Mouse (Mus musculus) bone marrow, adult 2 months (tissue): Measurements from ENCODE around the gene Dcbld1. TPM values are rescaled to one million over a fixed set of nuclear protein-coding genes. Genes with fewer than 3 reads are reported as not detected.
"Not testable (repeated sequence)": the region's sequence is repeated elsewhere in the genome, so short reads cannot be mapped to it uniquely, and the experiment has no call there.

Experiments
- H3K27ac ChIP-seq: fragments of 200-500 bp; 2 replicates; pipeline ENCODE4 v1.5.1; 2012; ENCODE audit warnings: low read depth, mild to moderate bottlenecking, control low read depth, inconsistent platforms, low read length; ENCODE audit not compliant: control insufficient read depth, poor library complexity, insufficient read depth
- H3K4me1 ChIP-seq: fragments of 200-500 bp; 2 replicates; pipeline ENCODE4 v1.6.1; 2011; ENCODE audit warnings: low read length; ENCODE audit not compliant: control insufficient read depth, insufficient read depth
- H3K4me3 ChIP-seq: fragments of 200-500 bp; replicated peaks from 2 replicates; pipeline ENCODE3; 2011; ENCODE audit warnings: mild to moderate bottlenecking, low read depth, low read length, control low read depth; ENCODE audit not compliant: control insufficient read depth
- CTCF ChIP-seq: fragments of 200-500 bp; IDR thresholded peaks from 2 replicates; pipeline ENCODE4 v1.5.1; 2011; ENCODE audit warnings: low read length, control low read depth; ENCODE audit not compliant: control insufficient read depth, insufficient read depth
- POLR2A ChIP-seq: fragments of 200-500 bp; IDR thresholded peaks from 2 replicates; pipeline ENCODE4 v1.6.1; 2011; ENCODE audit warnings: low read depth, mild to moderate bottlenecking, control low read depth, low read length, borderline replicate concordance; ENCODE audit not compliant: control insufficient read depth
- WGBS: fragments of 180-500 bp; shearing (Covaris S2); methylation state at CpG from one replicate; pipeline ENCODE4 v1.1.7; 2018; 5-methylcytosine and 5-hydroxymethylcytosine counted together
- polyA plus RNA-seq: library from polyadenylated mRNA; stranded (reverse); fragments of >200 nt; gene quantifications from 2 replicates; pipeline ENCODE4 v1.2.4, GENCODE M21; 2011; ENCODE audit warnings: low replicate concordance; ENCODE audit not compliant: missing spikeins, insufficient read depth, insufficient read length

Gene Dcbld1
- polyA plus RNA-seq, 1 experiment = 2.4 TPM

DNA sequence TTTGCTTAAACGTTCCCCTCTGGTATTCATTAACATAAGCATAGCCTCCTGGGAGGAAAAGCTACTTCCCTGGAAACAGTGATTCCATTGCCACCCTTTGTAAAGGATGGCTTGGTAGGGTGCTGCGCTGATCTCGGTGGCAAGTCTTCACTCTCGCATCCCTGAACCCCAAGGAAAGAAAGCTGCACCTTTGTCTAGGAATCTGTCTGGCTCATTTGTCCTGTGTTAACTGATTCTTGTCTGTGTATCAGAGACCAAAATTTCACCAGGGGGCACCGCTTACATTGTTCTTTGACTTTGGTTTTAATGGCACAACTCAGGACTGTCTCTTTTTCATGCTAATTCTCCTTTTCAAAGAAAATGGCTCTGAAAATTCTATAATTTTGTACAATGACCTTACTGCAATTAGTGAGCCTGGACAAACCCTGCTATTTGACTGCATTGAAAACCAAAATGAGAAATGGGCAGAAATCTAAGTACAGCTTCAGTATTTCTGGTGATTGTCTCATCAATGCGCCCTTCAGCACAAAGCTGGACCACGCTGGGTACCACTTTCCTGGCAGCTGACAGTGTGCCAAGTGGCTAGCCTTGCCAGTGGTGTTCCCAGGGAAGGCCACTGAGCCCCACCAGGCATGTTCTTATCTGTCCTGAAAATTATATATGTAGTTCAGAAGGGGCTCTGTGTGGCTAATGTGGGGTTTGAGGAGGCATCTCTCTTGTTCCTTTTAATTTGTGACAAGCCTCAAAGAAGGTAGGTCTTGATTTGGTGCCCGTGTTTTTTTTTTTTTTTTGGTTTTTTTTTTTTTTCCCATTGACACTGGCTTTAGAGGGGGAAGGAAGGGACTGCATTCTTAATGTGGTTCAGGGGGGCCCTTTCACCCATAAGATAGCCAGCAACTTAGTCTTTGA is 40.8 kb downstream of the Dcbld1 start:
- no peaks in the 10 kb centered on the region for H3K4me1 ChIP-seq
- no peak overlapping the region for H3K27ac ChIP-seq
- TF ChIP-seq CTCF (no peak), POLR2A (no peak)
- no peak overlapping the region for H3K4me3 ChIP-seq
- 70% methylated on average over 8 of the region's 8 CpGs for WGBS

DNA sequence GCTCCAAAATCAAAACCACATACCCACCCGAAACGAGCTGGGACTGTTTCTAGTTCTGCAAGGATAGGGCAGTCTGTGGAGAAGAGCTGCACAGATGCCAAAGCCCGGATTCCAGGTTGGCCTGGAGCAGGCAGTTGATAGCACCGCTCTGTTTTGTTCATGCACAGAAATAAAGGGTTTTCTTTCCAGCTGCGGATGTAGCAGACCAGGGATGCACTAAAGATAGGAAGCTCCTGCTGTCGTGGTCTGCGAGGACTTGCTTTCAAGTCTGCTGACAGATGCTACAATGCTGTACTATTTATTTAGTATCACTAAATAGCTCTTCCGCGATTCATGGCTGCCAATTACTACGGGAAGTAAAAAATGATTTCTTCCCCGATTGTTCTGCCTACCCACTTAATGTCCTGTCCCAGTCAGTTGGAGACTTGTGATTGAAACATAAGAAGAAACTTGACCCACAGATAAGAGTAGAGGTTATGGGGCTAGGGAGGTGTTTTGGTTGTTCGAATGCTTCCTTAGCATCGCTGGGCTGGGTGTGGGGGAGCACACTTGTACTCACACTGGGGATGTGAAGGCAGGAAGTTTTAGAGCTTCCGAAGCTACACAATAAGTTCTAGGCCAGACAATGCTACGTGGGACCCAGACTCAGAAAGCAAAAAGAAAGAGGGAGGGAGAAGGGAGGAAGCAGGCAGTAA is 41.6 kb downstream of the Dcbld1 start:
- H3K27ac ChIP-seq = no peak overlapping the region
- H3K4me3 ChIP-seq = no peak overlapping the region
- no peaks in the 10 kb centered on the region for H3K4me1 ChIP-seq
- WGBS = 74% methylated on average over 15 of the region's 15 CpGs
- TF ChIP-seq POLR2A (no peak), CTCF (no peak)

DNA sequence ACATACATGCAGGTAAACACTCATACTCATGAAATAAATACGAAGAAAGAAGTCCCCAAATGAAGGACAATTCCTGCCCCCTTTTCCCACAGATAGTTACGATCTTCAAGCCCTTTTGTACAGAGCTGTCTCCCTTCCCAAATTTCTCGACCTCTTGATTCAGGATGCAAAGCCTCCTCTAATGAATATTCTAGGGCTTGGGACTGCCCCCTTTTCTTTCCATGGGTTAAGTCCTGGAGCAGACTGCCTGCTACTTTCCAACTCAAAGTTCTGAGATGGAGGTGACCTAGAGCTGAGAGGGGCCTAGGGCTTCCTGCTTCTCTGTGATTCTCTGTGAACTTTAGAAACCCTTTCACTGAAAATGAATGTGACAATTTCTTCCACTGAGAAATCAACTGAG is 43.2 kb downstream of the Dcbld1 start:
- TF ChIP-seq POLR2A (no peak), CTCF (no peak)
- no peak overlapping the region for H3K27ac ChIP-seq
- H3K4me3 ChIP-seq = no peak overlapping the region
- H3K4me1 ChIP-seq = no peaks in the 10 kb centered on the region
- WGBS = 67% methylated on average over 3 of the region's 3 CpGs

DNA sequence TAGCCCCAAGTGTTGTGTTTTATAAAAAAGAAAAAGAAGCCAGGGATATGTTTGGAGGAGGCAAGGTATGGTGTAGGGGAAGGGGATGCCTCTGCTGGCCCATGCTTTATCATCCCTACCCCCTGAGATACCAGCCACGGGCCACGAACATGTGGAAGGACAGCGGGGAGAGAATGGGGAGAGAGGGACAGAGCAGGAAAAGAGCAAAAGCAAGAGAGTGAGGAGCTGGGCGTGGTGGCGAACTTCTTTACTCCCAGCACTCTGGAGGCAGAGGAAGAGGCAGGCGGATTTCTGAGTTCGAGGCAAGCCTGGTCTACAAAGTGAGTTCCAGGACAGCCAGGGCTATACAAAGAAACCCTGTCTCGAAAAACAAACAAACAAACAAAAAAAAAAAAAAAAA is 44.1 kb downstream of the Dcbld1 start:
- WGBS = 81% methylated on average over 8 of the region's 8 CpGs
- not testable (repeated sequence) for H3K4me3 ChIP-seq

GRCm38 (mm10) chr10:52278011-52278434 is 44.6 kb downstream of the Dcbld1 start:
- TF ChIP-seq CTCF (no peak), POLR2A (no peak)
- Histone ChIP-seq H3K4me3 (no peak overlapping the region), H3K27ac (no peak overlapping the region), H3K4me1 (no peaks in the 10 kb centered on the region)
- 81% methylated on average over 9 of the region's 9 CpGs for WGBS

More for the DNA sequence above, 44.1 kb downstream of the Dcbld1 start:
- not testable (repeated sequence) for H3K4me1 ChIP-seq, H3K27ac ChIP-seq

DNA sequence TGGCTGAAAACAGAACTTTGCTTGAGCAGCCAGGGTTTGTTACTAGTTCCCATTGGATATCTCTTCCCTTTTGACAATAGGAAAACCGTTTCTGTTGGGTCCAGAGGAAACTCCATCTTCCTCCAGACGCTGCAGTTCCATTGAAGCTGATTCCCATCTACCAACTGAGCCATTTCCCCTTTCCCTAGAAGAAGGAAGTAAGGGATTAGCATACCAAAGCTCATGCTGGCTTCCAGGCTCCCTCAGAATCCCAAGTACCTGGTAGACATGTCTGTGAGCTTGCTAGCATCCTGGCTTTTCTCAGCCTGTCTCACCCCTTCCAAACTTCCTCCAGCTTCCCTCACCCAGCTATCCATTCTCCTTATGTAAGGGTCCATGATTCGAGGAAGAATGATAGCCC is 45.4 kb downstream of the Dcbld1 start:
- Histone ChIP-seq H3K4me3 (no peak overlapping the region), H3K4me1 (no peaks in the 10 kb centered on the region), H3K27ac (no peak overlapping the region)
- WGBS = 47% methylated on average over 3 of the region's 3 CpGs
- no peak for TF ChIP-seq POLR2A
- no peak for TF ChIP-seq CTCF

- WGBS = 76% methylated on average over 4 of the region's 4 CpGs
- H3K4me1 ChIP-seq = no peaks in the 10 kb centered on the region; the same call in 1 of the 2 replicates
- no peak overlapping the region for H3K4me3 ChIP-seq
- no peak for TF ChIP-seq POLR2A
- TF ChIP-seq CTCF = no peak
- no peak overlapping the region for H3K27ac ChIP-seq
Measured at GRCm38 (mm10) chr10:52279876-52280275, 46.5 kb downstream of the Dcbld1 start.

DNA sequence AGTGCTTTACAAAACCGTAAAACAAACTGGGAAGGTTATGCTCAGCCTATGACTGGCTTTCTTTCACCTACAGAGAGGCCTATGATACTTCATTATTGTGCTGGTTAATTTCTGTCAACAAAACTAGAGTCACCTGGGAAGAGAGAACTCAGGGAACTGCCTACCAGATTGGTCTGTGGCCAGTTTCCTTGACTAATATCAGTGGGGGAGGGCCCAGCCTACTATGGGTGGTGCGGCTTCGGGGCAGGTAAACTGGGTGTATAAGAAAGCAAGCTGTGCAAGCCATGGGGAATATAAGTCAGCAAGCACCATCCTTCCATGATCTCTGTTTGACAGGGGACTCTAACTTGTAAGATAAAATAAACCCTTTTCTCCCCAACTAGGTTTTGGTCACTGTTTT is 47.2 kb downstream of the Dcbld1 start:
- TF ChIP-seq POLR2A (no peak), CTCF (no peak)
- Histone ChIP-seq H3K4me3 (no peak overlapping the region), H3K4me1 (no peaks in the 10 kb centered on the region; the same call in 1 of the 2 replicates), H3K27ac (no peak overlapping the region)
- 85% methylated on average over 3 of the region's 3 CpGs for WGBS
